Mouse (Mus musculus) lung, postnatal 25 days (tissue): Measurements from ENCODE around the gene Gm10065.
"Not testable (repeated sequence)": the region's sequence is repeated elsewhere in the genome, so short reads cannot be mapped to it uniquely, and the experiment has no call there.

Experiments
- DNase-seq: peaks from one replicate; pipeline ENCODE4 v3.0.0; 2022; ENCODE audit warnings: low spot score

The Gm10065 gene

DNA sequence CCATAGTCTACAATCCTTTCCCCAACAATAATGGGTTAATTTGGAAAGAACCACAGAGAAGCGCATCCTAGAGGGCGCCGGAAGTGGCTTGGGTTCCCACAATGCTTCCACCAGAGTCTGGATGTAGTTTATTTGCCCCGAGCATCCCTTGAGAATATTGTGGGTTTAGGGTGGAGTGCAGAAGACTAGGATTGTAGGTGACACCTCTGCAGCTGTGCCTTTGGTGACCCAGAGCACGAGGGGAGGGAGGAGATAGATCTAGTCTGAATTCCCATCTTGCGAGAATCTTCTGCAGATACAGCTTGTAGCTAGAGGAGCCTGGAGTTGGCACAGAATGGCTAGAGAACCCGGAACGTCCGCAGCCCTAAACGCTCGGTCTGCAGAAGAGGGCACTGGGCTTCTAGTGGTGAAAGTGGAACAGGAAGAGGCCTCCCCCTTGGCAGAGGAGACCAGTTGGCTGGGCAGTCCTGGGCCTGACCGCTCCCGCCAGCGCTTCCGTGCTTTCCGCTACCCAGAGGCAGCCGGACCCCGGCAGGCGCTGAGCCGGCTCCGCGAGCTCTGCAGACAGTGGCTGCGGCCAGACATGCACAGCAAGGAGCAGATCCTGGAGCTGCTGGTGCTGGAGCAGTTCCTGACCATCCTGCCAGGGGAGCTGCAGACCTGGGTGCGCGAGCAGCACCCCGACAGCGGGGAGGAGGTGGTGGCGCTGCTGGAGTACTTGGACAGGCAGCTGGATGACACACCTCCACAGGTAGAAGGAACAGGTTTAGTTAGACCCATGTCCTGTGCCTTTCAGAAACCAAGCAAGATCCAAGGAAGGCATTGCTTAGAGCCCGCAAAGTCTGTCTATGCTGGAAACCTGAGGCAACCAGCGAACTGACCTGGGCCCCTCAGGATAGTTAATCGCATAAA is at the start of gene Gm10065, which contains the start of gene Zkscan4:
Gene Gm10065, minus strand, starts transcription at position 683 of the 912 bp plus-strand sequence.
Gene Zkscan4, plus strand, starts transcription at position 149 of the 912 bp plus-strand sequence.
- DNase-seq = peak; percentile 48

DNA sequence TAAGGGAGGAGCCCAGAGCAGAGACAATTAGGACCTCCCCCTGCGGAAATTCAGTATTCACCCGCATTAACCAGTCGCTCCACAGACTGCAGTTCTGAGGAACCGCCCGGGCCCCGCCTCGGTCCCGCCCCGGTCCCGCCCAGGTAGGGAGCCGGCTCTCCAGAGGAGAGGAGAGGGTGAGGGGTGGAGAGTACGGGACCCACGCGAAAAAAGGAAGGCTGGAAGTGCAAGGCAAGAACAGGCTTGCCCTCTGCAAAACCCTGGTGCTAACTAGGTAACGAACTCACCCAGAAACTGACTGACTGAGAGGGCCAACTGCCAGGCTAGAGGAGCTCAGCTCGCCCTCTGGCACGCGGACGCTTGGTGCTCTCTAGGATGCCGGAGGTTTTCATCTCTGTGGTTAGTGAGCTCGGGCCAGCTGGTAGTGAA is 27.0 kb upstream of the Gm10065 start:
- peak; percentile 76 for DNase-seq

DNA sequence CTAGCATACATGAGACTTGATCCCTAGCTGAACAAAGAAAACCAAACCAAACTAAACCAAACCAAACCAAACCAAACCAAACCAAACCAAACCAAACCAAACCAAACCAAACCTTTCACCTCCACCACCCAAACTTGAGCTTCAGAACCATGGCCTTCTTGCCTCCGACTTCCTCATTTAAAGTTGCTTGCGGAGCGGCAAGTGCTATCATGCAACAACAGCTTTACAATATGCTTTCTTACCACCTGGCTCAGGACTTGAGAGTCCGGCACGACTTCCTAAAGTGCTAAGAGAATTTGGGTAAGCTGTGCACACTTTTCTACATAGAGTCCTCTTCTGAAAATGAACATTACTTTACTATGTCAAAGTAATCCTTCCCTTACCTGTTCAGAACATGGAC is 23.1 kb upstream of the Gm10065 start:
- DNase-seq = no peak

DNA sequence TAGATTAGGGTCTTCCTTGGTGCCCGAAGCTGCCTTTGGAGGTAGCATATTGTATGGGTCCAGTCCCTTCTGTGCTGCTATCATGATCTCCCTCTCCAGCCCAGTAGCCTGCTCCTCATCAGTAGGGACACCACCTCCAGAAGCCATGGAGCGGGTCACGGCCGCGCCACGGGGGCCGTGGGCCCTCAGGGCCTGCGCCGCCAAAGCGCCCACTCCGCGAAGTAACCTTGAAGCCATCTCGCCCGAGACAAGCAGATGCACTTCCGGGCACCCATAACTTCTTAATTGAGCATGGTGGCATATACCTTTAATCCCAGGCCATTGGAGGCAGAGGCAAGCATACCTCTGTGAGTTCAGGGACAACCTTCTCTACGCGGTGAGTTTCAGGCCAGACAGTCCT is 21.9 kb upstream of the Gm10065 start, which contains the start of gene Gm11273:
Gene Gm11273, minus strand, starts transcription at position 237 of the 400 bp plus-strand sequence.
- DNase-seq = not testable (repeated sequence)

DNA sequence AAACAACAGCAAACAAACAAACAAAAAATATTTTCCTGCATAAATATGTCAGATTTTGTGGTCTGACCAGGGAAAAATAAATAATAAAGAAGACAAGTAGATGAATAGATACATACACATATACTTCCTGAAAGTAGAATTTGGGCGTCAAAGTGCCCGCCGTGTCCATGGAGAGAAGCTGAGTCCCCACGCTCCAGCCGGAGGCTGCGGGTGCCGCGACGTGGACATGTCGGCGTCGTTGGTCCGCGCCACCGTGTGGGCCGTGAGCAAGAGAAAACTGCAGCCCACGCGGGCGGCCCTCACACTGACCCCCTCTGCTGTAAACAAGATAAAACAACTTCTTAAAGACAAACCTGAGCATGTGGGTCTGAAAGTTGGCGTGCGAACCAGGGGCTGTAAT is 15.8 kb upstream of the Gm10065 start, which contains the start of gene AK157302:
Gene AK157302, plus strand, starts transcription at position 144 of the 400 bp plus-strand sequence.
- DNase-seq = no peak

DNA sequence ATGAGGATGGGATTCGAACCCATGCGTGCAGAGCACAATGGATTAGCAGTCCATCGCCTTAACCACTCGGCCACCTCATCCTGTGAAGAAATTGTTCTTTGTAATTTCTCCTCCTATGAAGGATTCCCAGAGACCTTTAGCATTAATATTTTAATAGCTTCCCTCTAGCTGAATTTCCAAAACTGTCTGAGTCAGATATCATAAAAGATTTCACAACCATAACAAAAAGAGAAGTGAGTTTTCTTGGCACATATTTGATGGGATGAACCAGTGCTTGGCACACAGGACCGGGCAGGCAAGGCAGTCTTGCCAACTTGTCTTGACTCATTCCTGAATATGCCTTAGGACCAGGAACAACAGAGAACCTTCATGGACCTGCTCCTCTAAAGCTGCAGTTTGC is 13.6 kb upstream of the Gm10065 start:
- DNase-seq = no peak

DNA sequence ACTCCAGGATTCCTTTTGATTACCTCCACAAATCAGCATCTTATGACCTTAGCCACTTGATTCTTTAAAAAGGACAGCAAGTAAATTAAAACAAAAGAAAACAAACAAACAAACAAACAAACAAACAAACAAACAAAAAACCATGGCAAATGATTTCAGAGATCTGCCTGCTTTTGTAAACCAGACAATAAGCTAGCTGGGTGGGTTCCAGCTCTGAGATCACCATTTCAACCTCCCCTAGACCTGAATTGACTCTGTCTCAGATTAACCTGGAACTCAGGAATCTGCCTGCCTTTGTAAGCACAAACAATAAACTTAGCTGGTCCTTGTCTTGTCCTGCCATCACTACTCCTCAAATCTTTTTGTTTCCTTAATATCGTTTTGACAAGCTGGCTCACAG is 7.6 kb upstream of the Gm10065 start:
- DNase-seq = no peak

DNA sequence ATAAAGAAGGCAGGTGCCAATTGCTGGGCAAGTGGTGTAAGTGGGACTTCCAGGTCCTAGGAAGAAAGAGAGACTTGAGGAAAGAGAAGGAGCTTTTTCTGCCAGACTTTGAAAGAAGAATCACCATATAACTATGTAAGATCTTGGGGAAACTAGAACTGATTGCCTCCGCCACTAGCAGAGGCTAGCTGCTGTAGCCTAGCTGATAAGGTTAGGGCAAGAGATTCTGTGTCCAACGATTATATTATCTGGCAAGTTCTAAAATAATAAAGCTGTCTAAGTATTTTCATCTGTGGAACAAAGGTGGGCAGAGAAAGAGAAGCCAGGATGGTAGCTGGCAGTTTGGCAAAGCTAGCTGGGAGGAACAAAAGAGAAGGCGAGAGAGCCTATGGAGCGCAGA is 6.8 kb downstream of the Gm10065 start:
- DNase-seq = no peak

DNA sequence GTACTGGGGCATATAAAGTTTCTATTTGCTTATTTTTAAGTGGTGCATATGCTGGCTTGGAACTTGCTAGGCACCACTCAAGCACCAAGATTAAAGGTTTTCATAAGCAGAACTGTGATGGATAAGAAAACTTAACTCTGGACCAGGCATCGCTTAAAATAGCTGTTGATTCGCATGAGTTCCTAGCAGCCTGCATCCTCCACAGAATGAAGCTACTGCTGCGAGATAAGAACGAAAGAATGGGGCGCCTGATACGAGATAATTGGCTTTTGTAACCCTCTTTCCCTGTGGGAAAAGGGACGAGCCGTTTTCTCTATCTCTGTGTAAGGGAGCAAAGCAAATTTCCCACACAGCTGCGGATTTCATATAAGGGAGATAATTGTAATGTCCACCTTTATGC is 10.1 kb downstream of the Gm10065 start:
- no peak for DNase-seq

DNA sequence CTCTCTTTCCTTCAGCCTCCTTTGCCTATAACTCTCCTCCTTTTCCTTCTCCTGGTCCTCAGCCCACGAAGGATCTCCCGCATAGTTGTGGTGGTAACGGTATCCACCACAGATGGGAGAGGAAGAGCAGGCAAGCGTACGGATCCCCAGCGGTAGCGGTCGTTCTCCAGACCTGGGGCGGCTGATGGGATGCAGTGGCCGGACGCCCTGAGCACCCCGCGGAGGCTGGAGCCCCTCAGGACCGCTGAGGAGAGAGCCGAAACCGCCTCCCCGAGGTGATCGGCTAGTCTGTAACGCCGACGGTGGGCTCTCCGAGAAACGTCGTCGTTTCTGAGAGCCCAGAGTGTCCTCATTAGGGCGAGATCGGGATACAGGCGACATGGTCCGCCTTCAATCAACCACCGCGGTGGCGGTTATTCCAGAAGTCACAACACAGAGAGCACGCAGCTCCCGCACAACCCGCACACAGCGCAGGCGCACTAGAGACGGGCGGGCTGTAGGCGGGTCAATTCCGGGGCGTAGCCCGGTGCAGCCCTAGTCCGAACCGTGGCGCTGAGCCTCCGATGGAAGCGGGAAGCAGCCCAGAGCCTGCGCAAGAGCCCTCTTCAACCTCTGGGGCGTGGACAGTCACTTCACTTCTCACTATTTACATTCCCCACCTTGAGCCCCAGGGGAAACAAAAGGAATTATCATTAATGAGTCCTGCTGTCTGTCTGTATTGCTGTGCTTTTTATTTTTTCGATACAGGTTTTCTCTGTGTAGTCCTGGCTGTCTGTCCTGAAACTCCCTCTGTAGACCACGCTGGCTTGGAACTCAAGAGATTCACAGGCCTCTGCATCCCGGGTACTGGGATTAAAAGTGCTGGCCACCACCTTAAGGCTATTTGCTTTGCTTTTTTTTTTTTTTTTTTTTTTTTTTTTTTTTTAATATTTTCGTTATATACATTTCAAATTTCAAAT is 10.9 kb downstream of the Gm10065 start, which contains the start of gene Nkapl:
Gene Nkapl, minus strand, starts transcription at position 449 of the 959 bp plus-strand sequence.
- DNase-seq = peak; percentile 89

DNA sequence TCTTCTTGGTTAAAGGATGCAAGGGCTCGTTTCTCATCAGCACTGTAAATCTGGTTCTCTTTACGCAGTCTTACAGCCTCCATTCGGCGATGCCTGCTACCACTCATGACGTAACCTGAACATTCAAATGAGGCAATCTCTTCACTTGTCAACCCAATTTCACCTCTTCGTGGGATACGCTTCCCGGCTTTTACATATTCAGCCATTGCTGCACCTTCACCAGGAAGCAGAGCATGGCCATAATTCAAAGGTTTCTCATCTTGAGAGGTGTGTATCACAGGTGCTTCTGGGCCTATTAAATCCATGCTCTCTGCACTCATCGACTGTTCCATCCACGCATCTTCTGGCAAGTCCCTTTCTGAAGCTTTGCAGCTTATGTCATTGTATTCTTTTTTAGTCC is 11.9 kb downstream of the Gm10065 start:
- no peak for DNase-seq

DNA sequence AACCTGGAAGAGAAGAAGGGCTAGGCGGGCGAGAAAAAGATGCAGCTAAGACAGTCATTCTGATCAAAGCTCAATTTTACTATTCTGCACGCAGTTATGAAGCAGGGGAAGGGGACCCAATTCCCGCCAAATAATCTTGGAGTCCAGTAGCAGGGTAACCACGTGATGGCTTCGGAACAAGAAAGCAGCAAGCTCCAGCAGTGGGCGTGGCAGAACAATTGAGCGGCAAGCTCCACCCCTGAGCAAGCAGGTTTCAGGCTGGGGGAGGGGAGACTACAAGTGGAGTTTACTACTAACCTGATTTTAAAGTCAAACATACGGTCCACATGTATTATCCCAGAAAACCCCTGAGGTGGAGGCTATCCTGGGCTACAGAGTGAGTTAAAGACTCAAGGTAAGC is 16.7 kb downstream of the Gm10065 start:
- DNase-seq = not testable (repeated sequence)

DNA sequence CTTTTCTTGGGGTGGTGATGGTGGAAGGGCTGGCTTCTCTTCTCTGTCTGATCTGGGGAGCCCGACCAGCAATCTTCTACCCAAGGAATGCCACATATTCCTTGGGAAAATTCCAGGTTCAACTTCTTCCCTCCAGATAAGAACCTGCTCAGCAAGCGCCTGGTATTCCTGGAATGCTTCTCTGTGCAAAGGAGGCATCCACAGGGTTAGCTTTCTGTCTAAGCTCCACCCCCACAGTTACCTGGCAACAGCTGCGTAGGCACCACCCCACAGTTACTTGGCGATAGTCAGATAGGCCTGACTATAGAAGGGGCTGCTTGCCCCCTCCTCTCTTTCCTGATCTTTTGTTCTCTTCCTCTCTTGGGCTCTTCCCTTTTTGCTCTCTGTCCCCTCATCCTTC is 22.9 kb downstream of the Gm10065 start:
- DNase-seq = peak; percentile 58

DNA sequence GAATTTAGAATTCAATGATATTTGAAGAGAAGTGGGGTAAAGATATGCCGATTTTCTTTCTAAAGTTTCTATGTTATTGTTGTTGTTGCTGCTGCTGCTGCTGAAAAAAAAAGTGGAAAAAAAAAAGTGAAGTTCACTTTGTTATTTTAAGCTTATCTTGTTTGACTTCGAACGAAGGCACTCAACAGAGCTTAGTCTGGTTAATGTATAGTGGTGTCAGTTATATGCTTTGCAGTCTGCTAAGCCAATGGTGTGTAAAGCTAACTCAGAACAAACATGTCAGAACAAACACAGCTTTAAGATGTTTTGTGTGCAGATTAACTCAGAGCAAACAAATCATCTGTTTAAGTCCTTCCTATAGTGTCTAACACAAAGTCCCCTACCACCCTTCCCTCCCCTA is 25.1 kb downstream of the Gm10065 start:
- DNase-seq = no peak

DNA sequence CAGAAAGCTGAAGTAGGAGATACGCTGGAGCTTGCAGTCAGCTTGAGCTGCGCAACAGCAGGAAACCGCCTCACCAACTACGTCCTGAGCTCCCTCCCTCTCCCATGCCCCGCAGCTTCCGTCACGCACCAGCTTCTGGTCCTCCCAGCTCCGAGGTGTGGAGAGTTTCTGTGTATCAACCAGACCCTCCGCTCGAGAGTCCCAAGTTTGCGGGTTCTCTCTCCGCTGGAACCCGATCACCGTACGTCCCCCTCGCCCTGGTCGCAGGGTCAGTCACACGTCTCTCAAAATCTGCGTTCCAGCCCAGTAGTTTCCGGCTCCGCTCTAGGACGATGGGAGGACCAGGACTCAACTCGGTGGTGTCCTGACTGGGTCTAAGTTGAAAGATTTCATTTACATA is 25.8 kb downstream of the Gm10065 start, which contains the start of gene Zscan26:
Gene Zscan26, minus strand, starts transcription at position 282 of the 400 bp plus-strand sequence.
- peak; percentile 84 for DNase-seq

DNA sequence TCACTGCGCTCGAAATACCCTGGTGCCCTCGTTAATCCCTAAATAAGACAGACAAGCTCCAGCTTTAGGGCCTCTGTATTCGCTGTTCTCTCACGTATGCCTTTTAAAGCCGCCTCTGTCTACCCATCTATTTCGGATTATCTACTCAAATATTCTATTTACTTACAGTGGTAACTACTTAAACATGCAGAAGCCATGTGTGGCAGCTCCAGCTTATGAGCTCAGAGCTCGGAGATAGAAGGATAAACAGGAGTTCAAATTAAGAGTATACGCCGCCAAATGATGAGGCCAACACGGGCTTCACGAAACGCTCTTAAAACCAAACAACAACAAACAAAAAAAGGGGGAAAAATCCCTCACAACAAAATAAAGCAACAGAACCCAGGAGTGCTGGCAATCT is 26.2 kb downstream of the Gm10065 start:
- DNase-seq = no peak

DNA sequence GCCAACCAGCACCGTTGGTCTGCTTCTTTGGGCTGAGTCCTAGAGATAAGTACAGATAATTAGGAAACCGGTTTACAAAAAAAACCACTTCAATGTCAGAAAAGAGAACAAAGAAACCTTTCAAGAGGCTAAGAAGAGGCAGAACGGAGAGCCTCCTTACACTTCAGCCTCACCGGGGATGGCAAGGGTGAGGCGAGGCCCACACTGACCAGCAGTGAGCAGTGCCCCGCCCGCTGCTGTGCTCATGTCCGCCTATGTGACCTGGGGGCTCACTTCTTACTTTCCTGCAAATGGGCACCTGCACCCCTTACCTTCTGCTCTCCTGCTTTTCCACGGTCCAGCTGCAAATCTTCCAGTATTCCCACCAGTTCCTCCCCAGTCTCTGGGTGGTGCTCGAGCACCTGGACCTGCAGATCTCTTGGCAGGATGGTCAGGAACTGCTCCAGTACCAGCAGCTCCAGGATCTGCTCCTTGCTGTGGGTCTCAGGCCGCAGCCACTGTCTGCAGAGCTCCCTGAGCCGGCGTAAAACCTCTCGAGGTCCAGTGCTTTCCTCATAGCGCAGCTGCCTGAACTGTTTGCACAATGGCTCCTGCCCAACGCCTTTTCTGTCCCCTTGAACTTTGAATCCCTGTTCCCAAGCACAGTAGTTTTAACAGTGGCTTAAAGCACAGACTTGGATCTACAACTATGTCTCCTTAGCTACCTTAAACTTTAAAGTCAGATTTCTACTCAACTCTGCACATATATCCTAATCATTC is 31.2 kb downstream of the Gm10065 start:
- peak; percentile 18 for DNase-seq

DNA sequence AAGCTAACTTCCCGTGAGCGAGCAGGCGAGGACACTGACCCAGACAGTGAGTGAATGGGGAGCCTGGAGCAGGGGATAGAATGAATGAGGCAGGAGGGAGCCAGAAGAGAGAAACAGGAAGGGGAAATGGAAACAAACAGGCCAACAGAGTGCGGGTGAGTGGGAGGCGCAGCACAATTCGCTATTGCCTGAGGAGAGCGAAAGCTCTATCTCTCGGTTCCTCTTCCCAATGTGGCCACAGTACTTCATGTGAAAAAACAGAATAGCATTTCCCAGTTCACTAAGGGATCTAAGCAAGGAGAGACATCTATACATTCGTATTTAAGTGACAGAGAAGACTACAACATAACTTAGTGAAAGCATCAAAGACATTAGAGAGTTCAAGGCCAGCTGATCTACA is 32.4 kb downstream of the Gm10065 start:
- no peak for DNase-seq

DNA sequence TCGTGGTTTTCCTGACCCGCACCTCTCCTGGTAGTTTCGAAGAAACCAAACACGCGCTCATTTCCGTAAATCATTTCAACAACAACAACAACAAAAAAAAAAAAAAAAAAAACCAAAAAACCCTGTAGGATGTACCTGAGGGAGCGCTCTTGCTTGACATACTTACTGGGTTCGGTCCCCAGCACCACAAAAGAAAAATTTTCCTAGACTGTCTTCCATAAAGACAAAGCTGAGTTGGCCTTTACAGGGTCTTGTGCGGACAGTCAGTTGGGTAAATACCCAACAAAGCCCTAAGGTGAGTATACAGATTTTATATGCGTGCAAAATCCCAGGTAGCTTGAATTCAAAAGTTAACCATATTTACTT is 38.1 kb downstream of the Gm10065 start:
- DNase-seq = no peak

DNA sequence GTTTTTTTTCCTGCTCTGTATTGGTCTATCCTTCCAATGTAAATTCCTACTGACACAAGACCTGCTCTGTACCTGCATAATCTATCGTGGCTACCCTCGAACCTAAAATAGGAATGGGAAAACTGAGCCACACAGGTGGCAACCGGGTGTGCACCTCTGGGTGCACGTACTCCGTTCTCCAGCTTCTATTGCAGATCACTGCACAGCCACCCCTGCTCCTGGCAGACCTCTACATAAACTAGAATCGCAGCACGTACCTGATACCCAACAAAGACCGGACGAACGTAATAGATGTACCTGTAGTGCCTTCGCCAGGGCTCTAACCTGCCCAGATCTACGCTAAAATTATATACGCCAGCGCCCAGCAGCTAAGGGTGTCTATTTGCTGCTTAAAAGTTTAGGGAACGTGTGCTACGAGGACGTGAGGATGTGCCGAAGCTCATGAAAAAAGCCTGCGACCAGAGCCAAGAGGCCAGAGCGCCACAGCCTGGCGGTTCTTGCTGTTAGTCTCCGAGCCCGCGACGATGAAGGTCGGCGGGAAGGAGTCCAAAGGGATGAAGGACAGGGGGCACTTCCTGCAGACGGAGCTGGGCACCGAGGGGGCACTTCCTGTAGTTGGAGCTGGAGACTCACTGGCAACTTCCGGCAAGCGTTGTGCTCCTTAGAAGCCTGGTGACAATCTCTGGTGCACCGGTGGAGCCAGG is 38.6 kb downstream of the Gm10065 start, which contains the start of gene Pgbd1:
Gene Pgbd1, minus strand, starts transcription at position 556 of the 704 bp plus-strand sequence.
- peak; percentile 47 for DNase-seq

DNA sequence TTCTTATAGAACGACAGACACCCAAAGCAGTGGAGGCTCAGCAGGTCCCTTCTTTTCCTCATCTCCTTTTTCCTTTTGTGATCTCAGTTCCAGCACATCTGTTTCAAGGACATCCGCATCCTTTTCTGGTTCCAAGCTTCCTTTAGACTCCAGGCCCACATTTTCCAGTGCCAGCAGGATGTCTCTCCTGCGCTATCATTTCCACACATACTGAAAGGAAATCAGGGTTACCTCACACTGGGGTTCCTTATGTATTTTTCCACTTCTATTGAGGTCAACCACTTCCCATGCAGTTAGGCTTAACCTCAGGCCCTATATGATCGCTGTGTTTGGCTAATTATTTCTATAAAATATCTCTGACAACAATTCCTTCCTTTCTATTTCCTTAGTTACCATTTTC is 43.8 kb downstream of the Gm10065 start:
- no peak for DNase-seq
